Mouse (Mus musculus) heart, embryonic 14.5 days (tissue): ENCODE data around the gene Man1c1. TPM values are rescaled to one million over a fixed set of nuclear protein-coding genes. Genes with fewer than 3 reads are reported as not detected.

Experiments
- ATAC-seq: fragments of 200-750 bp; cut with Nextera tagmentation; 2 replicates; pipeline ENCODE4 v1.8.0; 2017; ENCODE audit warnings: low read depth, moderate TSS enrichment; ENCODE audit not compliant: insufficient number of reproducible peaks, insufficient read depth, low FRiP score
- H3K27ac ChIP-seq, 2 experiments: fragments of 200-500 bp in 1 of 2; fragments of 300-500 bp in 1 of 2; sonication (generic) in 1 of 2; replicated peaks in 1 of 2; 2 replicates each; pipeline ENCODE4 v1.5.1; 2012 to 2014; ENCODE audit warnings: low read depth in 2 of 2, low read length in 2 of 2, control low read depth in 1 of 2, mild to moderate bottlenecking in 1 of 2, mixed read lengths in 1 of 2; ENCODE audit not compliant: control insufficient read depth in 1 of 2, insufficient read depth in 1 of 2
- H3K27me3 ChIP-seq: fragments of 300-500 bp; sonication (generic); 2 replicates; pipeline ENCODE4 v1.6.1; 2014; ENCODE audit warnings: mild to moderate bottlenecking, low read length, control low read depth; ENCODE audit not compliant: control insufficient read depth, insufficient read depth
- H3K36me3 ChIP-seq: fragments of 300-500 bp; sonication (generic); 2 replicates; pipeline ENCODE4 v1.6.1; 2014; ENCODE audit warnings: mild to moderate bottlenecking, control low read depth, low read length, mixed read lengths; ENCODE audit not compliant: control insufficient read depth, insufficient read depth
- H3K4me1 ChIP-seq, 2 experiments: fragments of 200-500 bp in 1 of 2; fragments of 300-500 bp in 1 of 2; sonication (generic) in 1 of 2; 2 replicates each; pipeline ENCODE4 v1.6.1; 2012 to 2014; ENCODE audit warnings: low read length in 2 of 2, control low read depth in 1 of 2, mixed read lengths in 1 of 2; ENCODE audit not compliant: control insufficient read depth in 2 of 2, insufficient read depth in 2 of 2
- H3K4me2 ChIP-seq: fragments of 300-500 bp; sonication (generic); 2 replicates; pipeline ENCODE4 v1.6.1; 2014; ENCODE audit warnings: mild to moderate bottlenecking, low read length
- H3K4me3 ChIP-seq, 2 experiments: fragments of 200-500 bp in 1 of 2; fragments of 300-500 bp in 1 of 2; sonication (generic) in 1 of 2; 2 replicates each; pipeline ENCODE4 v1.5.1; 2012 to 2014; ENCODE audit warnings: low read length in 2 of 2, mild to moderate bottlenecking in 2 of 2, control low read depth in 1 of 2, low read depth in 1 of 2, moderate library complexity in 1 of 2; ENCODE audit not compliant: control insufficient read depth in 1 of 2, insufficient read depth in 1 of 2
- H3K9ac ChIP-seq: fragments of 300-500 bp; sonication (generic); 2 replicates; pipeline ENCODE4 v1.6.1; 2014; ENCODE audit warnings: mild to moderate bottlenecking, low read length
- H3K9me3 ChIP-seq: fragments of 300-500 bp; sonication (generic); 2 replicates; pipeline ENCODE4 v1.6.1; 2016; ENCODE audit warnings: low read length, control low read depth; ENCODE audit not compliant: control insufficient read depth
- WGBS: fragments of 180-500 bp; shearing (Covaris S2); extraction: QIAGEN DNeasy Blood & Tissue Kit; methylation state at CpG from one replicate; pipeline ENCODE4 v1.1.7; 2014; 5-methylcytosine and 5-hydroxymethylcytosine counted together
- polyA plus RNA-seq: library from polyadenylated mRNA; unstranded; fragments of >200 nt; fragmentation: Nextera tagmentation; extraction: Ambion mirVana; gene quantifications from 2 replicates; pipeline ENCODE4 v1.2.1, GENCODE M21; 2014

Gene Man1c1
- polyA plus RNA-seq, 1 experiment from 2014 or later: 7.8 TPM

- H3K36me3 ChIP-seq: peaks cover 14% of the 10 kb centered on the region
- peak overlapping the region; percentile 25; the same call in 1 of the 2 replicates for H3K9ac ChIP-seq
- no peak overlapping the region for H3K4me3 ChIP-seq
- no peak overlapping the region for H3K4me2 ChIP-seq
- no peak for ATAC-seq
- H3K27me3 ChIP-seq: no peaks in the 10 kb centered on the region
- 25% methylated on average over 16 of the region's 16 CpGs for WGBS
- peaks cover 3 to 4% of the 10 kb centered on the region in 2 experiments; a peak in 2 of 4 replicates for H3K4me1 ChIP-seq
- no peaks in the 10 kb centered on the region for H3K9me3 ChIP-seq
- 0 out of 4 replicates have a peak overlapping the region, but pooled peaks of 1 of the 2 experiments have one; percentile 28 for H3K27ac ChIP-seq
These were observed 146.4 kb downstream of the Man1c1 start for GRCm38 (mm10) chr4:134557626-134558249.

GRCm38 (mm10) chr4:134555956-134556580 lies 148.0 kb downstream of the Man1c1 start:
- peaks cover 5 to 12% of the 10 kb centered on the region in 2 experiments; a peak in 3 of 4 replicates for H3K4me1 ChIP-seq
- WGBS: 67% methylated on average over 8 of the region's 8 CpGs
- H3K36me3 ChIP-seq: 0 out of 2 replicates have a peak, but pooled peaks cover 4% of the 10 kb centered on the region
- no peak overlapping the region for H3K9ac ChIP-seq
- H3K9me3 ChIP-seq: no peaks in the 10 kb centered on the region
- no peaks in the 10 kb centered on the region for H3K27me3 ChIP-seq
- H3K4me3 ChIP-seq: no peak overlapping the region
- no peak for ATAC-seq
- no peak overlapping the region for H3K27ac ChIP-seq
- no peak overlapping the region for H3K4me2 ChIP-seq

GRCm38 (mm10) chr4:134553631-134554030 lies 150.5 kb downstream of the Man1c1 start:
- Histone ChIP-seq H3K27ac (no peak overlapping the region), H3K27me3 (no peaks in the 10 kb centered on the region), H3K9ac (no peak overlapping the region), H3K4me1 (peaks cover 10 to 17% of the 10 kb centered on the region in 2 experiments; a peak in 3 of 4 replicates), H3K4me2 (no peak overlapping the region), H3K36me3 (peaks cover 18% of the 10 kb centered on the region), H3K4me3 (no peak overlapping the region), H3K9me3 (peaks cover 7% of the 10 kb centered on the region)
- WGBS: 72% methylated on average over 1 of the region's 1 CpGs
- ATAC-seq: no peak

- Histone ChIP-seq H3K4me2 (peak within 1 kb of the TSS; percentile 82), H3K4me3 (peak within 1 kb of the TSS; percentile 50 to 68), H3K27me3 (no peaks in the 10 kb centered on the region), H3K27ac (peak within 1 kb of the TSS; percentile 41 to 86), H3K36me3 (peaks cover 28% of the 10 kb centered on the region), H3K9me3 (peaks cover 7% of the 10 kb centered on the region), H3K4me1 (peaks cover 23 to 27% of the 10 kb centered on the region in 2 experiments), H3K9ac (peak within 1 kb of the TSS; percentile 95)
- under 1% methylated on average over 64 of the region's 67 CpGs for WGBS
- peak; percentile 84 for ATAC-seq
These were observed 152.4 kb downstream of the Man1c1 start, which contains the start of gene Selenon for GRCm38 (mm10) chr4:134551494-134552316. TSS of gene Selenon (minus strand) at chr4:134552166.

GRCm38 (mm10) chr4:134549899-134550298 lies 154.2 kb downstream of the Man1c1 start:
- Histone ChIP-seq H3K4me2 (no peak overlapping the region), H3K4me3 (no peak overlapping the region), H3K27ac (no peak overlapping the region), H3K9ac (no peak overlapping the region), H3K36me3 (peaks cover 44% of the 10 kb centered on the region), H3K9me3 (peaks cover 7% of the 10 kb centered on the region), H3K27me3 (no peaks in the 10 kb centered on the region), H3K4me1 (peaks cover 23 to 32% of the 10 kb centered on the region in 2 experiments)
- no peak for ATAC-seq
- 96% methylated on average over 8 of the region's 8 CpGs for WGBS

- no peak for ATAC-seq
- H3K27ac ChIP-seq: no peak overlapping the region
These were observed 155.7 kb downstream of the Man1c1 start for GRCm38 (mm10) chr4:134548169-134548938.

More at GRCm38 (mm10) chr4:134548169-134548938, 155.7 kb downstream of the Man1c1 start:
- peaks cover 59% of the 10 kb centered on the region for H3K36me3 ChIP-seq
- peaks cover 23 to 32% of the 10 kb centered on the region in 2 experiments for H3K4me1 ChIP-seq
- peaks cover 7% of the 10 kb centered on the region for H3K9me3 ChIP-seq
- H3K27me3 ChIP-seq: no peaks in the 10 kb centered on the region
- no peak overlapping the region for H3K4me2 ChIP-seq
- H3K9ac ChIP-seq: no peak overlapping the region
- WGBS: 49% methylated on average over 18 of the region's 18 CpGs
- no peak overlapping the region for H3K4me3 ChIP-seq
